Mouse (Mus musculus) spleen, adult 2 months (tissue): ENCODE data around the gene H2-Eb2.

Experiments used
- CTCF ChIP-seq: fragments of 200-500 bp; IDR thresholded peaks from 2 replicates; pipeline ENCODE4 v1.5.1; 2011; ENCODE audit warnings: mild to moderate bottlenecking, inconsistent platforms; ENCODE audit not compliant: insufficient read depth, insufficient read length, insufficient replicate concordance; ENCODE audit errors: extremely low read depth
- POLR2A ChIP-seq: fragments of 200-500 bp; IDR thresholded peaks from 2 replicates; pipeline ENCODE4 v1.6.1; 2011; ENCODE audit warnings: low read depth, low read length, inconsistent platforms

GRCm38 (mm10) chr17:34287648-34288047 lies 37.8 kb upstream of the H2-Eb2 start, which contains the start of gene H2-Aa:
- peak; percentile 88 for TF ChIP-seq POLR2A
- TF ChIP-seq CTCF: no peak
